Mouse (Mus musculus) heart, embryonic 15.5 days (tissue): ENCODE measurements at regions not wholly inside any gene's neighbourhood (a gene's known extent, or its start where the extent isn't known, plus 50 kb on each side); places are given as distances from the start of the nearest gene placed in this dataset.

Experiments used
- ATAC-seq: fragments of 200-750 bp; cut with Nextera tagmentation; replicated peaks from 2 replicates; pipeline ENCODE4 v1.8.0; 2017; ENCODE audit warnings: low read depth, moderate TSS enrichment; ENCODE audit not compliant: insufficient number of reproducible peaks, insufficient read depth, low FRiP score
- H3K27ac ChIP-seq: fragments of 300-500 bp; sonication (generic); 2 replicates; pipeline ENCODE4 v1.5.1; 2015; ENCODE audit warnings: mild to moderate bottlenecking, inconsistent platforms
- H3K27me3 ChIP-seq: fragments of 300-500 bp; sonication (generic); 2 replicates; pipeline ENCODE4 v1.6.1; 2015; ENCODE audit warnings: inconsistent platforms
- H3K36me3 ChIP-seq: fragments of 300-500 bp; sonication (generic); 2 replicates; pipeline ENCODE4 v1.6.1; 2015; ENCODE audit warnings: mild to moderate bottlenecking, inconsistent platforms
- H3K4me1 ChIP-seq: fragments of 300-500 bp; sonication (generic); replicated peaks from 2 replicates; pipeline ENCODE4 v1.6.1; 2015; ENCODE audit warnings: inconsistent platforms
- H3K4me2 ChIP-seq: fragments of 300-500 bp; sonication (generic); 2 replicates; pipeline ENCODE4 v1.6.1; 2015; ENCODE audit warnings: inconsistent platforms, mild to moderate bottlenecking, moderate library complexity
- H3K4me3 ChIP-seq: fragments of 300-500 bp; sonication (generic); 2 replicates; pipeline ENCODE4 v1.5.1; 2015; ENCODE audit warnings: mild to moderate bottlenecking, inconsistent platforms
- H3K9ac ChIP-seq: fragments of 300-500 bp; sonication (generic); 2 replicates; pipeline ENCODE4 v1.6.1; 2015; ENCODE audit warnings: mild to moderate bottlenecking, inconsistent platforms
- H3K9me3 ChIP-seq: fragments of 300-500 bp; sonication (generic); replicated peaks from 2 replicates; pipeline ENCODE4 v1.6.1; 2016; ENCODE audit warnings: inconsistent platforms
- WGBS: fragments of 180-500 bp; shearing (Covaris S2); methylation state at CpG from one replicate; pipeline ENCODE4 v1.1.7; 2015; ENCODE audit warnings: mixed read lengths; 5-methylcytosine and 5-hydroxymethylcytosine counted together

- ATAC-seq, result no peak
- Histone ChIP-seq H3K4me3 (no peak overlapping the region), H3K36me3 (no peaks in the 10 kb centered on the region), H3K4me2 (no peak overlapping the region), H3K9me3 (no peaks in the 10 kb centered on the region), H3K9ac (no peak overlapping the region), H3K27me3 (peaks cover 26% of the 10 kb centered on the region), H3K27ac (no peak overlapping the region), H3K4me1 (peaks cover 5% of the 10 kb centered on the region; the same call in 1 of the 2 replicates)
- WGBS, result 66% methylated on average over 5 of the region's 5 CpGs
Measured at GRCm38 (mm10) chr6:28986756-28987155, 73.3 kb upstream of the Lep start.

DNA sequence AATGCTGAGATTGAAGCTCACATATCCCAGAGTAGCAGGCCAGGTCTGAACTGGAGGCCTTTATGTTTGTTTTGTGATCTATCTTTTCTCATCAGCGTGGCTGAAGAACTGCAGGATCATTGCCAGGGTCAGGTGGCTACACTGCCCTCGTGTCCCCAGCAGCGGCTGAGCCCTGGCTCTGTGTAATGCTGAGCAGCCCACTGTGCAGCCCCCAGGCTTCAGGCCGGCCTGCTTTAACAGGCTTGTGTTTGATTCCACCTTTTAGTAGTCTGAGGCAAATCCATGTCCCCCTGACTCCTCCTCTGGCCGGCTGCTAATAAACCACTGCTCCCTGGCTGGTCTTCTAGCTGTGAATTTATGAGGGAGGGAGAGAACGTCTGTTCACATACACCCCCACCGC, 72.6 kb upstream of the Lep start:
- H3K9ac ChIP-seq, result no peak overlapping the region
- no peak overlapping the region for H3K27ac ChIP-seq
- ATAC-seq, result no peak
- no peaks in the 10 kb centered on the region for H3K36me3 ChIP-seq
- H3K4me2 ChIP-seq, result no peak overlapping the region
- no peaks in the 10 kb centered on the region for H3K9me3 ChIP-seq
- H3K4me3 ChIP-seq, result no peak overlapping the region
- peaks cover 20% of the 10 kb centered on the region for H3K27me3 ChIP-seq
- WGBS, result 66% methylated on average over 7 of the region's 7 CpGs
- H3K4me1 ChIP-seq, result peaks cover 2% of the 10 kb centered on the region; the same call in 1 of the 2 replicates

- no peak for ATAC-seq
- Histone ChIP-seq H3K4me1 (peaks cover 2% of the 10 kb centered on the region; the same call in 1 of the 2 replicates), H3K27me3 (peaks cover 3% of the 10 kb centered on the region), H3K9ac (no peak overlapping the region), H3K9me3 (no peaks in the 10 kb centered on the region), H3K4me3 (no peak overlapping the region), H3K36me3 (no peaks in the 10 kb centered on the region), H3K27ac (no peak overlapping the region), H3K4me2 (no peak overlapping the region)
- WGBS, result 47% methylated on average over 10 of the region's 10 CpGs
Measured at GRCm38 (mm10) chr6:28989433-28989832, 70.6 kb upstream of the Lep start.

- H3K9ac ChIP-seq, result no peak overlapping the region
Measured at GRCm38 (mm10) chr6:28990210-28990609, 69.8 kb upstream of the Lep start.

GRCm38 (mm10) chr6:28994481-28994880, 65.5 kb upstream of the Lep start:
- H3K9ac ChIP-seq, result no peak overlapping the region
- ATAC-seq, result no peak
- H3K4me3 ChIP-seq, result no peak overlapping the region
- H3K4me1 ChIP-seq, result peaks cover 1% of the 10 kb centered on the region; the same call in 1 of the 2 replicates
- H3K27me3 ChIP-seq, result no peaks in the 10 kb centered on the region; the same call in 1 of the 2 replicates
- H3K36me3 ChIP-seq, result no peaks in the 10 kb centered on the region
- no peak overlapping the region for H3K4me2 ChIP-seq
- H3K27ac ChIP-seq, result no peak overlapping the region
- H3K9me3 ChIP-seq, result no peaks in the 10 kb centered on the region
- WGBS, result 82% methylated on average over 4 of the region's 4 CpGs

More at GRCm38 (mm10) chr6:28990210-28990609, 69.8 kb upstream of the Lep start:
- no peak overlapping the region for H3K4me2 ChIP-seq
- H3K27ac ChIP-seq, result no peak overlapping the region
- H3K9me3 ChIP-seq, result no peaks in the 10 kb centered on the region
- WGBS, result 52% methylated on average over 5 of the region's 5 CpGs
- H3K4me3 ChIP-seq, result no peak overlapping the region
- no peak for ATAC-seq
- no peaks in the 10 kb centered on the region for H3K36me3 ChIP-seq
- H3K4me1 ChIP-seq, result peaks cover 2% of the 10 kb centered on the region; the same call in 1 of the 2 replicates
- H3K27me3 ChIP-seq, result no peaks in the 10 kb centered on the region; the same call in 1 of the 2 replicates

DNA sequence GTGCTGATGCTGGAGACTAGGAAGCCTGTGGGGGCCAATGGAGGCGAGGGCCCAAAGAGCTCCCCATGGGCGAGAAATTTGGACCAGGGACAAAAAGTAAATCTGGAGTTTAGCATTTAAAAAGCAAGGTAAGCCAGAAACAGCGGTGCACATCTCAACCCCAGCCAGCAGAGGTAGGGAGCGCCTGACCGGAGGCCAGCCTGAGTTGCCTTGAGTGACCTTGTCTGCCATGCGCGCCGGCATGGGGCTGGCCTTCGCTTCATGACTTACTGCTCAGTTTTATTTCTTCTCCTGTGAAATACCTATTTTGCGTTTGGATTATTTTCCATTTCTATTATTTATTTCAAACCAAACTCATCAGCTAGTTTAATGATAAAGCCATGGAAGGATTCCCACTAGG, 64.3 kb upstream of the Lep start:
- Histone ChIP-seq H3K36me3 (no peaks in the 10 kb centered on the region), H3K9me3 (no peaks in the 10 kb centered on the region), H3K27me3 (no peaks in the 10 kb centered on the region), H3K27ac (no peak overlapping the region), H3K4me2 (no peak overlapping the region), H3K4me1 (no peaks in the 10 kb centered on the region), H3K4me3 (no peak overlapping the region), H3K9ac (no peak overlapping the region)
- ATAC-seq, result no peak
- WGBS, result 44% methylated on average over 10 of the region's 10 CpGs

GRCm38 (mm10) chr6:28999386-29000094, 60.5 kb upstream of the Lep start:
- Histone ChIP-seq H3K27ac (no peak overlapping the region), H3K4me1 (no peaks in the 10 kb centered on the region), H3K27me3 (no peaks in the 10 kb centered on the region), H3K9me3 (no peaks in the 10 kb centered on the region), H3K4me2 (no peak overlapping the region), H3K9ac (no peak overlapping the region), H3K4me3 (no peak overlapping the region), H3K36me3 (no peaks in the 10 kb centered on the region)
- no peak for ATAC-seq
- 63% methylated on average over 10 of the region's 10 CpGs for WGBS

GRCm38 (mm10) chr6:29002141-29002540, 57.9 kb upstream of the Lep start:
- H3K27ac ChIP-seq, result no peak overlapping the region
- no peaks in the 10 kb centered on the region for H3K4me1 ChIP-seq
- peak overlapping the region; percentile 21; the same call in 1 of the 2 replicates for H3K4me2 ChIP-seq
- no peak for ATAC-seq
- no peaks in the 10 kb centered on the region for H3K36me3 ChIP-seq
- 54% methylated on average over 10 of the region's 10 CpGs for WGBS
- H3K9ac ChIP-seq, result no peak overlapping the region
- H3K4me3 ChIP-seq, result no peak overlapping the region
- H3K9me3 ChIP-seq, result no peaks in the 10 kb centered on the region
- no peaks in the 10 kb centered on the region for H3K27me3 ChIP-seq

GRCm38 (mm10) chr6:29002811-29003210, 57.2 kb upstream of the Lep start:
- WGBS, result 36% methylated on average over 8 of the region's 8 CpGs
- no peak overlapping the region for H3K4me3 ChIP-seq
- no peak for ATAC-seq
- H3K4me1 ChIP-seq, result no peaks in the 10 kb centered on the region
- no peaks in the 10 kb centered on the region for H3K27me3 ChIP-seq
- H3K9ac ChIP-seq, result no peak overlapping the region
- no peaks in the 10 kb centered on the region for H3K9me3 ChIP-seq
- no peak overlapping the region for H3K4me2 ChIP-seq
- no peaks in the 10 kb centered on the region for H3K36me3 ChIP-seq
- H3K27ac ChIP-seq, result no peak overlapping the region

GRCm38 (mm10) chr6:29005803-29006202, 54.2 kb upstream of the Lep start:
- 74% methylated on average over 5 of the region's 5 CpGs for WGBS

More at GRCm38 (mm10) chr6:29005803-29006202, 54.2 kb upstream of the Lep start:
- Histone ChIP-seq H3K36me3 (no peaks in the 10 kb centered on the region), H3K9ac (no peak overlapping the region), H3K4me3 (no peak overlapping the region), H3K27me3 (no peaks in the 10 kb centered on the region), H3K4me1 (no peaks in the 10 kb centered on the region), H3K9me3 (no peaks in the 10 kb centered on the region), H3K4me2 (no peak overlapping the region), H3K27ac (no peak overlapping the region)
- no peak for ATAC-seq
